In the genomic region with DNA sequence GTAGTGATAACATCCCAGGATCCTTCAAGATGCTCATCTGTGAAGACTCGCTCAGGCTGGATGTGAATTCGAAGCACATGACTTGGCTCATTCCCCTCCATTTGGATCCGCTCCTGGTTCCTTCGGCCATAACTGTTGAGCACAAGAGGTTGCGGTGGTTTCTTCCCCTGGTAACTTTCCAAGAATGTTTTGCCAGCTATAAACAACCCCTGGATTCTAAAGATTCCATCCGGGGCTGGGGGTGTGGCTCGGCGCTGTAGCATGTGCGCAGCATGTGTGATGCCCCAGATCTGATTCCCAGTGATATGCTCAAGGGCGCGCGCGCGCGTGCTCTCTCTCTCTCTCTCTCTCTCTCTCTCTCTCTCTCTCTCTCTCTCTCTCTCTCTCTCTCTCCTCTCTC, we compare ENCODE assay signal across 17 mouse cellular contexts. TPM values are rescaled to one million over a fixed set of nuclear protein-coding genes. Genes with fewer than 3 reads are reported as not detected.
"Had no signal": no experiment of that assay in that cellular context is flagged by ENCODE, and none has a peak within 500 bp of the region (broad histone marks: within the 10 kb centered on the region; RNA-seq: fewer than 3 reads in every experiment).

No protein-coding gene starts in this region.

- H3K27ac ChIP-seq: liver, embryonic 13.5 days; liver, embryonic 15.5 days; macrophage; midbrain, embryonic 13.5 days; midbrain, embryonic 15.5 days; neural tube, embryonic 12.5 days had no signal

- H3K4me2 ChIP-seq: liver, embryonic 13.5 days; liver, embryonic 15.5 days; midbrain, embryonic 11.5 days; midbrain, embryonic 13.5 days; midbrain, embryonic 15.5 days; neural tube, embryonic 12.5 days had no signal

- H3K9ac ChIP-seq: liver, embryonic 13.5 days; liver, embryonic 15.5 days; liver, postnatal 0 days; midbrain, embryonic 13.5 days; midbrain, embryonic 15.5 days; neural tube, embryonic 12.5 days had no signal

- ATAC-seq: liver, postnatal 0 days; midbrain, embryonic 13.5 days; midbrain, embryonic 15.5 days had no signal

- H3K4me1 ChIP-seq: liver, embryonic 13.5 days; liver, embryonic 15.5 days; megakaryocyte, embryonic 14.5 days; neural tube, embryonic 12.5 days had no signal

- DNase-seq: liver, embryonic 13.5 days; liver, postnatal 0 days; lung, adult 2 months; lung, postnatal 10 days; lung, postnatal 36 days; right cerebral cortex, postnatal 14 days; spleen, adult 18-20 months; thymus, adult 18-20 months; thymus, postnatal 14 days; thymus, postnatal 36 days had no signal

- H3K36me3 ChIP-seq: liver, embryonic 13.5 days; liver, embryonic 15.5 days; midbrain, embryonic 13.5 days; midbrain, embryonic 15.5 days; neural tube, embryonic 12.5 days had no signal

- H3K4me3 ChIP-seq: liver, embryonic 13.5 days; liver, embryonic 15.5 days; megakaryocyte, embryonic 14.5 days; midbrain, embryonic 13.5 days; midbrain, embryonic 15.5 days; neural tube, embryonic 12.5 days had no signal

- H3K9me3 ChIP-seq: liver, embryonic 13.5 days; liver, embryonic 15.5 days; megakaryocyte, embryonic 14.5 days; midbrain, embryonic 13.5 days; midbrain, embryonic 15.5 days; neural tube, embryonic 12.5 days had no signal

RNA-seq across cellular contexts. Expression of gene 4932438H23Rik, which starts 35.0 kb away (rescaled TPM):
- polyA plus RNA-seq: liver, embryonic 13.5 days; liver, embryonic 15.5 days; liver, postnatal 0 days; midbrain, embryonic 11.5 days had no signal
